Mouse (Mus musculus) hindbrain, embryonic 15.5 days (tissue): ENCODE results near the gene Snx30. TPM values are rescaled to one million over a fixed set of nuclear protein-coding genes. Genes with fewer than 3 reads are reported as not detected.
A peak's percentile ranks its signal among the peaks of the same experiment; 100 is the strongest.

Experiments used
- ATAC-seq: fragments of 200-750 bp; cut with Nextera tagmentation; 2 replicates; pipeline ENCODE4 v1.8.0; 2017; ENCODE audit warnings: low read depth, moderate number of reproducible peaks, moderate TSS enrichment; ENCODE audit not compliant: low FRiP score
- H3K27ac ChIP-seq: fragments of 300-500 bp; sonication (generic); replicated peaks from 2 replicates; pipeline ENCODE4 v1.5.1; 2015; ENCODE audit warnings: mild to moderate bottlenecking, inconsistent platforms
- H3K27me3 ChIP-seq: fragments of 300-500 bp; sonication (generic); 2 replicates; pipeline ENCODE4 v1.6.1; 2015; ENCODE audit warnings: control low read depth, inconsistent platforms
- H3K36me3 ChIP-seq: fragments of 300-500 bp; sonication (generic); 2 replicates; pipeline ENCODE4 v1.6.1; 2015; ENCODE audit warnings: control low read depth, inconsistent platforms
- H3K4me1 ChIP-seq: fragments of 300-500 bp; sonication (generic); replicated peaks from 2 replicates; pipeline ENCODE4 v1.6.1; 2015; ENCODE audit warnings: control low read depth, inconsistent platforms
- H3K4me2 ChIP-seq: fragments of 300-500 bp; sonication (generic); 2 replicates; pipeline ENCODE4 v1.6.1; 2015; ENCODE audit warnings: moderate library complexity, mild to moderate bottlenecking, inconsistent platforms
- H3K4me3 ChIP-seq: fragments of 300-500 bp; sonication (generic); 2 replicates; pipeline ENCODE4 v1.5.1; 2015; ENCODE audit warnings: mild to moderate bottlenecking, inconsistent platforms
- H3K9ac ChIP-seq: fragments of 300-500 bp; sonication (generic); 2 replicates; pipeline ENCODE4 v1.6.1; 2015; ENCODE audit warnings: inconsistent platforms
- H3K9me3 ChIP-seq: fragments of 300-500 bp; sonication (generic); 2 replicates; pipeline ENCODE4 v1.6.1; 2016; ENCODE audit warnings: control low read depth, inconsistent platforms
- WGBS: fragments of 180-500 bp; shearing (Covaris S2); methylation state at CpG from one replicate; pipeline ENCODE4 v1.1.7; 2015; 5-methylcytosine and 5-hydroxymethylcytosine counted together
- polyA plus RNA-seq: library from polyadenylated mRNA; unstranded; fragments of >200 nt; fragmentation: Nextera tagmentation; extraction: Ambion mirVana; gene quantifications from 2 replicates; pipeline ENCODE4 v1.2.1, GENCODE M21; 2015

Snx30 gene
- polyA plus RNA-seq, 1 experiment from 2014 or later, result 18.3 TPM

DNA sequence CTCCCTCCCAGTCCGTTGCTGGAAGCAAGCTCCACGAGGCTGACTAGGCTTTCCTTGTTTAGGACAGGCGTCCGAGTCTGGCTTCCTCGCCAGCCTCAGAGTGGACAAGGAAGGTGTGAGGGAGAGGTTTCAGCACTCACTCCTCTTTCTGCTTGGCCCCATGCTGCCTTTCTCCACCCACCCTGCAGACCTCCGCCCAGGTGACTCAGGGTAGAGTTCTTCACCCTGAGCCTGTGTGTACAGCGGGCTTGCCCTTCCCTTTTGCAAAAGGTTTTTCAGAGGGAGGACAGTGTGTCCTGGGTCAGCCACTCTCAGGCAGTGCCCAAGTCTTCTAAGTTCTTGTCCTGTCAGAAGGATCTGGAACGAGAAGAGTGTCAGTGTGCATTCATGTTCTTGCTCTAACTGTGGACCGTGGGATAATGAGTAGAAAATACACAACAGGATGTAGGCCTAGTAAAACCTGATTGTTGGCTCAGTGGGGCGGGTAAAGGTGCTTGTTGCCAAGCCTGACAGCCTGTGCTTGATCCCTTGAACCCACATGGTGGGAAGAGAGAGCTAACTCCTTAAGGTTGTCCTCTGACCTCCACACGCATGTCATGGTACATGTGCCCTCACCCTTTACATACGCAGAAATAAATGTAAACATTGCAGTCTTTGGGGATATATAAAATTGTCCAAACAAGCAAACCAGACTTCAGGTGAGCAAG, 92.3 kb downstream of the Snx30 start:
- Histone ChIP-seq H3K4me1 (no peaks in the 10 kb centered on the region), H3K36me3 (peaks cover 19% of the 10 kb centered on the region; the same call in 1 of the 2 replicates), H3K4me2 (no peak overlapping the region), H3K27me3 (no peaks in the 10 kb centered on the region), H3K27ac (no peak overlapping the region), H3K9me3 (no peaks in the 10 kb centered on the region), H3K9ac (no peak overlapping the region), H3K4me3 (no peak overlapping the region)
- no peak for ATAC-seq
- WGBS, result 91% methylated on average over 12 of the region's 12 CpGs

DNA sequence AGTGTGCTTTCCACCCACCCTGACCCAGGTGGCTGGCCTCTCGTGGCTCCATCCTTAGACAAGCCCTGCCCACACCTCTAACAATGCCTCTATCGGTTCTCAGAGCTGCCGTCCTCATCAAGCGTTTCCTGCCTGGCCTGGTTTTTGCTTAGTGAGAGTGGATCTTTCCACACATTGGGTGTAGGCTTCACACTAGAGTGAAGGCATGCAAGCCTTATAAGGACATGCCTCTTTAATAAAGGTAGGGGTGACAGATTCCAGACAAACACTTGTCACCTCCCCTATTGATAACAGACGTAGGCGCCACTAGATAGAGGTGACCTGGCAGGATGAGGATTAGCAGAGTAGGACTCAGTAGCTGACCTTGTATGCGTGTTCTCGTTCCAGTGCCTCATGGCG, 92.9 kb downstream of the Snx30 start:
- Histone ChIP-seq H3K27ac (no peak overlapping the region), H3K4me3 (no peak overlapping the region), H3K9me3 (no peaks in the 10 kb centered on the region), H3K36me3 (peaks cover 19% of the 10 kb centered on the region; the same call in 1 of the 2 replicates), H3K4me2 (no peak overlapping the region), H3K9ac (no peak overlapping the region), H3K27me3 (no peaks in the 10 kb centered on the region), H3K4me1 (no peaks in the 10 kb centered on the region)
- ATAC-seq, result no peak
- WGBS, result 92% methylated on average over 9 of the region's 9 CpGs

DNA sequence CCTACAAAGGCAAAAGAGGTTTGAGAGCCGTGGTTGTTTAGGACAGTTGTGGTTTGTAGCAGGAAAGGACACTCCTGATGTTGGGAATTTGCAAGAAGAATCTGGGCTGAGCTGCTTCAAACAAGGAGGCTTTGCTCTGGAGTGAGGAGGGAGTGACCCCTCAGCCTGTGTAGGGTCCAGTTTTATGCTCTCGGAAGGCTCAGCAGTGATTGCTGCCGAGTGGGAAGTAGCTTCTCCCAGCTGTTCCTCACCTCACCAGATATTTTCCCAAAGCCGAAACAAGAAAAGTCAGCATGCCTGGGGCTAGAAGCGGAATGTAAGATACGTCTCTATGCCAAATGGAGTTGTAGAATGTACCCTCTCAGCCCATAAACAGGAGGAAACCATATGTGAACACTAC, 96.2 kb downstream of the Snx30 start:
- H3K4me1 ChIP-seq, result no peaks in the 10 kb centered on the region
- no peak overlapping the region for H3K4me2 ChIP-seq
- H3K9ac ChIP-seq, result no peak overlapping the region
- H3K36me3 ChIP-seq, result peaks cover 5% of the 10 kb centered on the region; the same call in 1 of the 2 replicates
- H3K4me3 ChIP-seq, result no peak overlapping the region
- no peaks in the 10 kb centered on the region for H3K9me3 ChIP-seq
- H3K27ac ChIP-seq, result no peak overlapping the region
- no peak for ATAC-seq
- no peaks in the 10 kb centered on the region for H3K27me3 ChIP-seq
- WGBS, result 93% methylated on average over 6 of the region's 6 CpGs

DNA sequence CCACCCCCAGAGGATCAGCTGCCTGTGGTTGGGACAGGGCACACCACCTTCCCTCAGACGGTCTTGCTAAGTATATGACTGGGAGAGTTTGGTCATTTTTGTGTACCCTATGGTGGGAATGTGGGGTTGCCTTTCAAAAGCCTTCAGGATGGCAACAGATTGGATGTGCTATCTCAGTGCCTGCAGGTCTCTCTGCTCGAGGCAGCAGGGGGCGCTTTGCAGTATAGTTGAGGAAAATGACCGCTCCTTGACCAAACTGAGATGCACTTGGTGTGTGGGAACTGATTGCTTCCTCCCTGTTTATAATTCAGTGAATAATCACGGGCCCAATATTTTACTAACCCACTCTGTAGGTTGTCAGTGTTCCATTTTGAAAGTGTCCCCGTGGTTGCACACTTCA, 96.9 kb downstream of the Snx30 start:
- no peak for ATAC-seq
- Histone ChIP-seq H3K4me2 (no peak overlapping the region), H3K27ac (no peak overlapping the region), H3K9me3 (no peaks in the 10 kb centered on the region), H3K4me1 (no peaks in the 10 kb centered on the region), H3K27me3 (no peaks in the 10 kb centered on the region), H3K4me3 (no peak overlapping the region), H3K36me3 (0 out of 2 replicates have a peak, but pooled peaks cover 3% of the 10 kb centered on the region), H3K9ac (no peak overlapping the region)
- 70% methylated on average over 6 of the region's 6 CpGs for WGBS

DNA sequence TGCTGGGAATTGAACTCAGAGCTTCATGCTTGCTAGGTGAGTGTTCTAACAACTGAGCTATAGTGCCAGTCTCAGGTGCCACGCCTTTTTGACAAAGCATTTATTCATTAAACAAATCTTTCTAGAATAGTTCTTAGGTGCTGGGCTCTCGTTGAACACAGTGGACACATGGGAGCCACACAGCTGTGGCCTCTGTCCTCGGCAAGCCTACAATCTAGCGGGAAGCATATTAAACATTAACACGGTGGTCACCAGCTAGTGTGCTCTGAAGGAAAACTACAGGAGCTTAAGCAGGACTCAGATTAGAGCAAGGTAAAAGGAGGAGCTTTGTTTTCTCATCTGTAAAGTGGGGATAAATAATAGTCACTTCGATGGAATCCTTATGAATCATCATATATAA, 101.5 kb downstream of the Snx30 start:
- Histone ChIP-seq H3K4me3 (no peak overlapping the region), H3K9me3 (no peaks in the 10 kb centered on the region), H3K27me3 (no peaks in the 10 kb centered on the region), H3K4me2 (no peak overlapping the region), H3K36me3 (no peaks in the 10 kb centered on the region), H3K4me1 (no peaks in the 10 kb centered on the region), H3K27ac (no peak overlapping the region), H3K9ac (no peak overlapping the region)
- 85% methylated on average over 6 of the region's 6 CpGs for WGBS
- no peak for ATAC-seq

DNA sequence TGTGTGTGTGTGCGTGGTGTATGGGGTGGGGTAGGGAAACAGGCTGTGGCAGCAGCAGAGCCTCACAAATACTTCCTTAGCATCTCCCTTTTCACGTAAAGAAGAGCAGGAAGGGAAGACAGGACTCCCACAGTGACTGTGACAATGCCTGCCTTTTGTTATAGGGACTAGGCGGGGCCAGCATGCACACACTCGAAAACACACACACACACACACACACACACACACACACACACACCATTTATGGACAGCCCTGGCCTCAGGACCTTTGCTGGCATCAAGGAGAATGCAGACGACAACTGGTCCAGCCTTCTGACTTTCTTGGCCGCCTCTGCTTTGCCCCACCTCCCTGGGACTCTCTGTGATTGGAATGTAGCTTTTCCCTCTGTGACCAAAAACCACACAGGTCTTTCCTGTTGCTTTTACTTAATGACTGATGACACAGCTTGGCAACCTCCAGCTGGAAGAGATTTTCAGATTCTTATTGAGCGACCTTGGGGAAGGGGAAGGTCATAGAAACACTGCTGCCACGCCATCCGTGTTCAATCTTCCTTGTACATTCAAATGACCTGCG, 102.1 kb downstream of the Snx30 start:
- H3K36me3 ChIP-seq, result no peaks in the 10 kb centered on the region
- H3K4me2 ChIP-seq, result no peak overlapping the region
- H3K4me3 ChIP-seq, result no peak overlapping the region
- no peaks in the 10 kb centered on the region for H3K4me1 ChIP-seq
- no peaks in the 10 kb centered on the region for H3K9me3 ChIP-seq
- ATAC-seq, result no peak
- no peak overlapping the region for H3K27ac ChIP-seq
- no peak overlapping the region for H3K9ac ChIP-seq
- no peaks in the 10 kb centered on the region for H3K27me3 ChIP-seq
- WGBS, result 44% methylated on average over 8 of the region's 10 CpGs

DNA sequence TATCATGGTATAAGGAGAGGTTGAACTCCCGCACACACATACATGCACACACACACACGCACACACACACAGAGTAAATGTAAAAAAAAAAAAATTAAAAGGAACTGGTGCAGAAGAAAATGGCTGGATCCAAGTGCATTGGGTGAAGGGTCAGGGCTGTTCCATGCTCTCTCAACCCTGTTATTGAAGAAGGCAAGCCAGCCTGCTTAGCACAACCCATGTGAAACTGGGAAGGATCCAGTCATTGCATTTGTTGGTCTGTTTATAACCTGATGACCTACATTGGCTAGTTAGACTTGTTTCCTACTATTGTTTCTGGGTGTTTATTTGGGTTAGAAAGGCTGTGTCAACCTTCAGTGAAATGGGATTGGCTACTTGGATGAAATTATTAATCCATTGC, 103.1 kb downstream of the Snx30 start:
- Histone ChIP-seq H3K9ac (no peak overlapping the region), H3K36me3 (no peaks in the 10 kb centered on the region), H3K4me2 (no peak overlapping the region), H3K9me3 (no peaks in the 10 kb centered on the region), H3K27me3 (no peaks in the 10 kb centered on the region; the same call in 1 of the 2 replicates), H3K4me3 (no peak overlapping the region), H3K27ac (no peak overlapping the region), H3K4me1 (no peaks in the 10 kb centered on the region)
- ATAC-seq, result no peak
- WGBS, result 93% methylated on average over 2 of the region's 2 CpGs

DNA sequence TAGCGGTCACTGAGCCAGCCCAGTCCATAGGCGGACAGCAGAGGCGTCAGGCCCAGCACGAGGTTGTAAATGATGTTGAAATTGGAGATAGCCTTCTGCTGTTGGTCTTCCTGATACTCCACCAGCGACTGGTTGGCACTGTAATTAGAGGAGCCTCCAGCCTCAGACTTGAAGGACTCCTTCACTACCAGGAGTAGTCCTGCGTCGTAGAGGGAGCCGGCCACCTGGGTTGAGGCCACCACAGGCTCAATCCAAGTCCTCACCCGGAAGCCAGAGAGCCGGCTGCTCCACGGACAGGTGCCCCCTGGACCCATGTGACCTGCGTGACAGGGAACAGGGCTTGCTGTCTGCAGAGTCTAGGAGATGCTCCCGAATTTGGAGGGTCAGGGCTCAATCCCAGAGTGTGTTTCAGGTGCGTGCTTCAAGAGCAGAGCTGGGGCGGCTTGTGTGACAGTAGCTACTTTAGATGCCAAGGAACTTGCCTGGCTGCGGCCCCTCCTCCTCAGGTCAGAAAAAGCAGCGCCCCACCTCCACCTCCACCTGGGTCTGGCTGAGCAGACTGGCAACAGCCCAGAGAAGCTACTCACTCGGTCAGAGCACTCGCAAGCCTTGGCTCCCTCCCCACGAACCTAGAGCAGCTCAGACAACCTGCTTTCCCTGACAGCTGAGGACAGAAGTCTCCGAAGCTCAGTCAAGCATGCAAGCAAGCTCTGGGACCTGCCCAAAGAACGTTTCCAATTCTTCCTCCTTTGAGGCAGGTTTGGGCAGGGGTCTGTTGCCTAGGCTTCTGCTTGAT, 109.2 kb downstream of the Snx30 start, which contains the start of gene Slc46a2:
TSS of gene Slc46a2 (minus strand) at position 449 of the 796 bp plus-strand sequence.
- no peaks in the 10 kb centered on the region for H3K36me3 ChIP-seq
- WGBS, result 22% methylated on average over 22 of the region's 22 CpGs
- H3K4me3 ChIP-seq, result no peak within 1 kb of the TSS
- H3K4me1 ChIP-seq, result no peaks in the 10 kb centered on the region
- H3K9me3 ChIP-seq, result no peaks in the 10 kb centered on the region
- no peaks in the 10 kb centered on the region; the same call in 1 of the 2 replicates for H3K27me3 ChIP-seq
- 0 out of 2 replicates have a peak within 1 kb of the TSS, but pooled peaks have one; percentile 7 for H3K4me2 ChIP-seq
- no peak within 1 kb of the TSS for H3K9ac ChIP-seq
- H3K27ac ChIP-seq, result no peak within 1 kb of the TSS
- ATAC-seq, result no peak

DNA sequence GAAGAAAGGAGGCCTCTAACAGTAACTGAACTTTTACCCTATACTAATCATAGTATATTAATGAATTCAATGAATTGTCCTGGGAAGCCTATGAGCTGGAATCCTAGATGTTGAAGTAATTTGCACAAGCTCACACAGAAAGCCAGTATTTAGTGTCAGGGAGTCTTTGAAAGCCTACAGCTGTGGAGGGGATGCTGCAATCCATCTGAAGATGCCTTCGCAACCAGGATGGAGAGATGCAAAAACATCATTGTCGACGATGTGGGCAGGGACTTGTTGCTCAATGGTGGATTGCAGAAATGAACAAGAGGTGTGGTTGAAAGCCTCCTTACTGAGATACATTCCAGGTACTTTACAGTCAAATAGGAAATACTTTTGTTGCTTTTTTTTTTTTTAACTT, 112.3 kb downstream of the Snx30 start:
- Histone ChIP-seq H3K36me3 (no peaks in the 10 kb centered on the region), H3K4me3 (no peak overlapping the region), H3K9me3 (no peaks in the 10 kb centered on the region), H3K27ac (no peak overlapping the region), H3K9ac (no peak overlapping the region), H3K4me1 (no peaks in the 10 kb centered on the region), H3K27me3 (no peaks in the 10 kb centered on the region; the same call in 1 of the 2 replicates), H3K4me2 (no peak overlapping the region)
- no peak for ATAC-seq
- WGBS, result 95% methylated on average over 3 of the region's 3 CpGs

DNA sequence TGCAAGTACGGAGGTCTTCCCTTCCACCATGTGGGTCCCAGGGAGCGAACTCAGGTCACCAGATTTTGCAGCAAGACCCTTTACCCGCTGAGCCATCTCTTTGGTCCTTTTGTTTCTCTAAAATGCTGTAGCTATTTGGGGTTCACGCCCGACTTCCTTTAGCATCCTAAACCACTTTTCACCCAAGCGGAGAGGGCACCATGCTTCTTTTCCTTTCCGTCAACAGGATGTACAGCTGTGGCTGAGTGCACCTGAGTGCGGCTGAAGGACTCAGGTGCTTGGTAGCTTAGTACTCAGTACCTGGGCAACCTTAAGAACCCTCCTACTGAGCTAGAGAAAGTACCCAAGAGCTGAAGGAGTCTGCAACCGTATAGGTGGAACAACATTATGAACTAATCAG, 119.4 kb downstream of the Snx30 start:
- Histone ChIP-seq H3K27me3 (no peaks in the 10 kb centered on the region), H3K4me2 (no peak overlapping the region), H3K9ac (no peak overlapping the region), H3K27ac (no peak overlapping the region), H3K9me3 (no peaks in the 10 kb centered on the region), H3K4me3 (no peak overlapping the region), H3K4me1 (no peaks in the 10 kb centered on the region), H3K36me3 (no peaks in the 10 kb centered on the region)
- no peak for ATAC-seq
- 84% methylated on average over 9 of the region's 9 CpGs for WGBS

DNA sequence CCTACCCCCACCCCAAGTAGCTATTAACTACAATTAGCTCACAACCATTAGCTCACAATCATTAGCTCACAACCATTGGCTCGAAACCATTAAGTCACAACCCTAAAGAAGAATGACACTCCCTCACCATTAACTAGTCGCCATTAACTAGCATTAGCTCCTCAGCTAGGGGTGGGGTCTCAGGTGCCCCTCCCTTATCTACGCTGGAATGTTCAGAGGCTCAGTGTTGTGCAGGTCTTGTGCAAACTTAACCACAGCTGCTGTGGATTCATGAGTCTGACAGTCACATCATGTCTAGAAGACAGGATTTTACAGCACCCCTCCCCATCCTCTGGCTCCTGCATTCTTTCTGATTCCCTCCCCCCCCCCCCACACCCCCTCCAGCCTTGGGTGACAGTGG, 122.0 kb downstream of the Snx30 start:
- no peaks in the 10 kb centered on the region for H3K9me3 ChIP-seq
- H3K4me3 ChIP-seq, result no peak overlapping the region
- H3K27ac ChIP-seq, result no peak overlapping the region
- ATAC-seq, result no peak
- no peak overlapping the region for H3K9ac ChIP-seq
- H3K36me3 ChIP-seq, result no peaks in the 10 kb centered on the region
- no peak overlapping the region for H3K4me2 ChIP-seq
- WGBS, result 90% methylated on average over 3 of the region's 3 CpGs
- H3K27me3 ChIP-seq, result no peaks in the 10 kb centered on the region
- H3K4me1 ChIP-seq, result no peaks in the 10 kb centered on the region

DNA sequence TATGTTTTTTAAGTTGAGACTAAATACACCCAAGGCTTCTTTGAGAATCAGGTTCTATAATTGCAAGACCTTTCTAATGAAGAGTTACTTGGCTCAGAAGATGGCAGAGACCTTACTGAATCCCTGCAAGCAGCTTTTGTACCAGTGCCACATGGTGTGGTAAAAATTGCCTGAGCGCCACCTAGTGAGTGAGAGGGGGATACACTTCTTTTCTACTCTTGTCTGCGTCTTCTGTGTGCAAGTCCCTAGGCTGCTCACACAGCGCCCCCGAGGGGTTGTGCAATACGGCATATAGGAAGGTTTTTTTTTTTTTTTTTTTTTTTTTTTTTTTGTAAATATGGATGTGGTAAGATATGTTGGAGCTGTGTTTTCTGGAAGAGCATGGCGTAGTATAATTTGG, 122.7 kb downstream of the Snx30 start:
- ATAC-seq, result peak; percentile 62; the same call in 1 of the 2 replicates
- H3K27me3 ChIP-seq, result no peaks in the 10 kb centered on the region

More for the DNA sequence above, 122.7 kb downstream of the Snx30 start:
- no peaks in the 10 kb centered on the region for H3K4me1 ChIP-seq
- H3K36me3 ChIP-seq, result no peaks in the 10 kb centered on the region
- no peak overlapping the region for H3K9ac ChIP-seq
- H3K4me2 ChIP-seq, result no peak overlapping the region
- no peak overlapping the region for H3K27ac ChIP-seq
- H3K9me3 ChIP-seq, result no peaks in the 10 kb centered on the region
- WGBS, result 21% methylated on average over 6 of the region's 6 CpGs
- no peak overlapping the region for H3K4me3 ChIP-seq
